Mouse (Mus musculus) hindbrain, embryonic 15.5 days (tissue): ENCODE results near the gene Maml2. TPM values are rescaled to one million over a fixed set of nuclear protein-coding genes. Genes with fewer than 3 reads are reported as not detected.

Source experiments
- ATAC-seq: fragments of 200-750 bp; cut with Nextera tagmentation; 2 replicates; pipeline ENCODE4 v1.8.0; 2017; ENCODE audit warnings: low read depth, moderate number of reproducible peaks, moderate TSS enrichment; ENCODE audit not compliant: low FRiP score
- H3K27ac ChIP-seq: fragments of 300-500 bp; sonication (generic); replicated peaks from 2 replicates; pipeline ENCODE4 v1.5.1; 2015; ENCODE audit warnings: mild to moderate bottlenecking, inconsistent platforms
- H3K27me3 ChIP-seq: fragments of 300-500 bp; sonication (generic); 2 replicates; pipeline ENCODE4 v1.6.1; 2015; ENCODE audit warnings: control low read depth, inconsistent platforms
- H3K36me3 ChIP-seq: fragments of 300-500 bp; sonication (generic); 2 replicates; pipeline ENCODE4 v1.6.1; 2015; ENCODE audit warnings: control low read depth, inconsistent platforms
- H3K4me1 ChIP-seq: fragments of 300-500 bp; sonication (generic); replicated peaks from 2 replicates; pipeline ENCODE4 v1.6.1; 2015; ENCODE audit warnings: control low read depth, inconsistent platforms
- H3K4me2 ChIP-seq: fragments of 300-500 bp; sonication (generic); 2 replicates; pipeline ENCODE4 v1.6.1; 2015; ENCODE audit warnings: moderate library complexity, mild to moderate bottlenecking, inconsistent platforms
- H3K4me3 ChIP-seq: fragments of 300-500 bp; sonication (generic); 2 replicates; pipeline ENCODE4 v1.5.1; 2015; ENCODE audit warnings: mild to moderate bottlenecking, inconsistent platforms
- H3K9ac ChIP-seq: fragments of 300-500 bp; sonication (generic); 2 replicates; pipeline ENCODE4 v1.6.1; 2015; ENCODE audit warnings: inconsistent platforms
- H3K9me3 ChIP-seq: fragments of 300-500 bp; sonication (generic); 2 replicates; pipeline ENCODE4 v1.6.1; 2016; ENCODE audit warnings: control low read depth, inconsistent platforms
- WGBS: fragments of 180-500 bp; shearing (Covaris S2); methylation state at CpG from one replicate; pipeline ENCODE4 v1.1.7; 2015; 5-methylcytosine and 5-hydroxymethylcytosine counted together
- polyA plus RNA-seq: library from polyadenylated mRNA; unstranded; fragments of >200 nt; fragmentation: Nextera tagmentation; extraction: Ambion mirVana; gene quantifications from 2 replicates; pipeline ENCODE4 v1.2.1, GENCODE M21; 2015

The Maml2 gene
- polyA plus RNA-seq, 1 experiment from 2014 or later, result 11.2 TPM

DNA sequence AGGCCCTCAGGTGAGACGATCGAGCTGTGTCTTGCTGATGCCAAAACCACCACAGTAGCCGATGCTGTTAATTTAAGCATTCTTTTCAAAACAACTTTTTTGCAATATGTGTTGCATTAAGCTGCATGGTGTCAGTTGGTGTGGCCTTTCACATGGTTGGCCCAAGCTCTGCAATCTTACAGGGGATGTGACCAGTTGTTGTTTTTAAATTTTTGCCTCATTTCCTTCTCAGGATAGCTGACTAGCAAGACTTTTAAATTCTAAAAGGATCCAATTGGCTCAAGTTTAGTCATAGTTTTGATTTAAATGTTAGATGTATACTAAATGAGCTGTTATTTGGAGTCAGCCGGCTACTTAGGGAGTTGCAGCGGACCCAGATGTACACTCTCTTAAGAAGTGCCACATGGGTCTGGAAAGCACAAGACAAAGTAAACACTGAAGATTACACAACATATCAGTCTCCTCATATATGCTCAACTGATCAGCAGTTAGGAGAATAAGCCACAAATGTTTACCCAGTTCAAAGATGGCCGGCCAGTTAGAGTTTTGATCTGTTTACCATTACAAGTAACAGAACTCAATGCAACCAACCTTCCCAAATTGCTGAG lies 386.7 kb downstream of the Maml2 start:
- H3K27ac ChIP-seq, result no peak overlapping the region
- H3K4me3 ChIP-seq, result no peak overlapping the region
- H3K36me3 ChIP-seq, result no peaks in the 10 kb centered on the region
- H3K9me3 ChIP-seq, result no peaks in the 10 kb centered on the region
- 93% methylated on average over 6 of the region's 6 CpGs for WGBS
- no peaks in the 10 kb centered on the region for H3K27me3 ChIP-seq
- H3K4me1 ChIP-seq, result 0 out of 2 replicates have a peak, but pooled peaks cover 17% of the 10 kb centered on the region
- H3K4me2 ChIP-seq, result no peak overlapping the region
- no peak for ATAC-seq
- no peak overlapping the region for H3K9ac ChIP-seq

- Histone ChIP-seq H3K36me3 (no peaks in the 10 kb centered on the region), H3K27ac (no peak overlapping the region), H3K9me3 (no peaks in the 10 kb centered on the region), H3K27me3 (no peaks in the 10 kb centered on the region), H3K4me1 (peaks cover 17% of the 10 kb centered on the region), H3K9ac (no peak overlapping the region), H3K4me2 (no peak overlapping the region), H3K4me3 (no peak overlapping the region)
- WGBS, result 90% methylated on average over 19 of the region's 19 CpGs
- ATAC-seq, result no peak
These were observed 389.4 kb downstream of the Maml2 start for GRCm38 (mm10) chr9:13686977-13687659.

- ATAC-seq, result no peak
- Histone ChIP-seq H3K9ac (no peak overlapping the region), H3K36me3 (no peaks in the 10 kb centered on the region), H3K4me3 (no peak overlapping the region), H3K4me2 (no peak overlapping the region), H3K9me3 (no peaks in the 10 kb centered on the region), H3K27ac (no peak overlapping the region), H3K27me3 (no peaks in the 10 kb centered on the region), H3K4me1 (peaks cover 17% of the 10 kb centered on the region)
- WGBS, result 69% methylated on average over 9 of the region's 9 CpGs
These were observed 391.2 kb downstream of the Maml2 start for GRCm38 (mm10) chr9:13688997-13689396.

DNA sequence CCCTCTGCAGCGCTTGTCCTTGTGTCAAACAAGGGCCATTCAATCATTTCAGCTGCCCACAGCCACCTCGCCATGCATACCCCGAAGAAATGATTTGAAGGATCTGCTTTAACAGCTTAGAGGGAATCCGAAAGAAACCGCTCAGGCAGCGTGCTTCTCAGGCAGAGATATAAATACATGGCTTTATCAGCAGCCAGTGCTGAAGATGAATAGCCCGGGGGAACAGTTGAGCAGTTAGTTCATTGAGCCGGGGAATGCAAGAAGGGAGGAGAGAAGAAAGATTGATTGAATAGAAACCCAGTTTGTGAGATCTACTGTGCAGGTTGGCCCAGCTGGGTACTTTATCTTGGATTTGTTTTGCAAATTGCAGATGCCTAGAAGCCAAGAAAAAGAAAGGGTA lies 392.6 kb downstream of the Maml2 start:
- H3K4me2 ChIP-seq, result peak overlapping the region; percentile 39
- WGBS, result 21% methylated on average over 8 of the region's 8 CpGs

GRCm38 (mm10) chr9:13693693-13694284 lies 396.0 kb downstream of the Maml2 start:
- H3K36me3 ChIP-seq, result no peaks in the 10 kb centered on the region
- no peak overlapping the region for H3K9ac ChIP-seq
- no peak overlapping the region for H3K4me3 ChIP-seq
- peaks cover 13% of the 10 kb centered on the region for H3K4me1 ChIP-seq
- 90% methylated on average over 3 of the region's 3 CpGs for WGBS
- H3K4me2 ChIP-seq, result no peak overlapping the region
- no peak overlapping the region for H3K27ac ChIP-seq
- no peak for ATAC-seq
- no peaks in the 10 kb centered on the region for H3K9me3 ChIP-seq
- H3K27me3 ChIP-seq, result no peaks in the 10 kb centered on the region

More for the DNA sequence above, 392.6 kb downstream of the Maml2 start:
- peak overlapping the region; percentile 71 for H3K27ac ChIP-seq
- ATAC-seq, result peak; percentile 45; the same call in 1 of the 2 replicates
- H3K4me3 ChIP-seq, result no peak overlapping the region
- H3K9me3 ChIP-seq, result no peaks in the 10 kb centered on the region
- no peaks in the 10 kb centered on the region for H3K27me3 ChIP-seq
- peaks cover 17% of the 10 kb centered on the region for H3K4me1 ChIP-seq
- no peak overlapping the region for H3K9ac ChIP-seq
- no peaks in the 10 kb centered on the region for H3K36me3 ChIP-seq

GRCm38 (mm10) chr9:13694293-13694692 lies 396.5 kb downstream of the Maml2 start:
- ATAC-seq, result no peak
- WGBS, result 63% methylated on average over 5 of the region's 5 CpGs
- Histone ChIP-seq H3K4me3 (no peak overlapping the region), H3K4me2 (no peak overlapping the region), H3K36me3 (no peaks in the 10 kb centered on the region), H3K27me3 (no peaks in the 10 kb centered on the region), H3K9ac (no peak overlapping the region), H3K27ac (peak overlapping the region; percentile 54; the same call in 1 of the 2 replicates), H3K9me3 (no peaks in the 10 kb centered on the region), H3K4me1 (peaks cover 11% of the 10 kb centered on the region)

- Histone ChIP-seq H3K36me3 (no peaks in the 10 kb centered on the region), H3K4me3 (no peak overlapping the region), H3K9ac (no peak overlapping the region), H3K4me1 (no peaks in the 10 kb centered on the region), H3K27ac (0 out of 2 replicates have a peak overlapping the region, but pooled peaks have one; percentile 1), H3K9me3 (no peaks in the 10 kb centered on the region), H3K27me3 (no peaks in the 10 kb centered on the region), H3K4me2 (no peak overlapping the region)
- WGBS, result 65% methylated on average over 4 of the region's 4 CpGs
- ATAC-seq, result no peak
These were observed 399.5 kb downstream of the Maml2 start for GRCm38 (mm10) chr9:13697041-13697811.

DNA sequence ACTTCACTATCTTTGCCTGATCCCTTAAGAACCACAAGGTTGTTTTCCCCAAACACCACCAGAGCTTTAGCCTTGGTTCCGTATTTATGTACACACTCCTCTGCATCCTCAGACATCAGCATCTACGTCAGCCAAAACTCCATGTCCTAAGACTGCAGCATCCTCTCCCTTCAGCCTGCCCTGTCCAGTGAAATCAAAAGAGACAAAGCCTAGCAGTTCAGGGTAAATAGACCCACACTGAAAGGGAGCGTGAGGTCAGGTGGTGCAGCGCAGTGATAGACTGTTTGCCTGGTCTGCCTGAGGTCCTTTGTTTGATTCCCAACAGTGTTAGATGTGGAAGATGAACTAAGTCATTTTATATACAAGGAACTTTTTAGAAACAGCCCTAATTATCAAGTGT lies 400.1 kb downstream of the Maml2 start:
- Histone ChIP-seq H3K27ac (no peak overlapping the region), H3K9ac (no peak overlapping the region), H3K4me2 (no peak overlapping the region), H3K27me3 (no peaks in the 10 kb centered on the region), H3K36me3 (no peaks in the 10 kb centered on the region), H3K4me1 (no peaks in the 10 kb centered on the region), H3K4me3 (no peak overlapping the region), H3K9me3 (no peaks in the 10 kb centered on the region)
- ATAC-seq, result no peak
- WGBS, result 52% methylated on average over 4 of the region's 4 CpGs

DNA sequence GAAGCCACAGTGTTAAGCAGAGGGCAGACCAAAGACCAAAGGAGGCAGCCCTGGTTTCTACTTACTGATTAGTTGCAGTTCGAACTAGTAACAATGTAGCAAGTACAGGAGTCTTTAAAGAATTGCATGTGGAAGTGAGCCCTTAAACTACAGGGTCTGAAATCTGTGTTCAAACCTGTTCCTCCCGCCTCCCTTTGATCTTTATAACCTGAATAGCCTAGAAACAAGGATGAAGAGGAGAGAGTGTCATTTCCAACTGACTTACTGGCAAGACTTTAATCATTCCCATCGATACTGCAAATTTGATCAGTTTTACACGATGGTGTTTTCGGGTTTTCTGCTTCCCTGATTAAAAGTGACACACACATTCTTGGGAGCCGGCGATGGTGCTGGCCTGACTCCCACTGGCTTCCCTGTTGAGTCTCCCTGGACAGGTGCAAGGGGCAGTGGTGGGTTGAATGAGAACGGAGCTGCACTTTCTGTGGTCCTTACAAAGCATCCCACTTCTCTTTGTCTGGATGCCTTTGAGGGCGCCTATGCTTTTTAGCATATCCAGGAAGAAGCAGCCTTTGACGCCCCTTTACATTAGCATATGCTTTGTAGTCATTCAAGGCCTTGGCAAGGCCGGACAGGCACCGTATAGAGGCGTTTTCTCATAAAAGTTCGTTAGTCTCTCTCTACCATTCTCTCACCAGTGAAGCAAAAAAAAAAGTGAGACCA lies 401.5 kb downstream of the Maml2 start:
- no peaks in the 10 kb centered on the region for H3K27me3 ChIP-seq
- H3K36me3 ChIP-seq, result 0 out of 2 replicates have a peak, but pooled peaks cover 3% of the 10 kb centered on the region
- no peaks in the 10 kb centered on the region for H3K9me3 ChIP-seq
- no peak overlapping the region for H3K4me2 ChIP-seq
- H3K4me1 ChIP-seq, result no peaks in the 10 kb centered on the region
- 18% methylated on average over 14 of the region's 14 CpGs for WGBS
- H3K4me3 ChIP-seq, result no peak overlapping the region
- peak; percentile 85 for ATAC-seq
- peak overlapping the region; percentile 67 for H3K27ac ChIP-seq
- no peak overlapping the region for H3K9ac ChIP-seq

GRCm38 (mm10) chr9:13699781-13700116 lies 402.0 kb downstream of the Maml2 start:
- H3K9ac ChIP-seq, result no peak overlapping the region
- H3K36me3 ChIP-seq, result 0 out of 2 replicates have a peak, but pooled peaks cover 3% of the 10 kb centered on the region
- no peaks in the 10 kb centered on the region for H3K4me1 ChIP-seq
- H3K4me2 ChIP-seq, result no peak overlapping the region
- no peaks in the 10 kb centered on the region for H3K27me3 ChIP-seq
- H3K4me3 ChIP-seq, result no peak overlapping the region
- 28% methylated on average over 5 of the region's 5 CpGs for WGBS
- no peak for ATAC-seq
- peak overlapping the region; percentile 47 for H3K27ac ChIP-seq
- H3K9me3 ChIP-seq, result no peaks in the 10 kb centered on the region

GRCm38 (mm10) chr9:13701773-13702172 lies 404.0 kb downstream of the Maml2 start:
- Histone ChIP-seq H3K4me1 (no peaks in the 10 kb centered on the region), H3K9ac (no peak overlapping the region), H3K27ac (no peak overlapping the region), H3K4me2 (no peak overlapping the region), H3K27me3 (no peaks in the 10 kb centered on the region), H3K9me3 (no peaks in the 10 kb centered on the region), H3K36me3 (peaks cover 8% of the 10 kb centered on the region; the same call in 1 of the 2 replicates), H3K4me3 (no peak overlapping the region)
- ATAC-seq, result no peak
- 96% methylated on average over 12 of the region's 12 CpGs for WGBS
